Mouse (Mus musculus) Patski (cell line): ENCODE measurements around the gene Galnt16. TPM values are rescaled to one million over a fixed set of nuclear protein-coding genes. Genes with fewer than 3 reads are reported as not detected.

Experiments
- ATAC-seq: fragments of 100-300 bp; one replicate; pipeline ENCODE4 v1.8.0; 2021
- CTCF ChIA-PET: fragments of 350-600 bp; sonication (Branson Sonifier 250); formaldehyde crosslinking; loops from one replicate; lab custom pipeline; 2022; ENCODE audit warnings: inconsistent platforms; lab: Charles Lee
- POLR2A ChIA-PET: fragments of 350-600 bp; sonication (Branson Sonifier 250); formaldehyde crosslinking; loops from one replicate; lab custom pipeline; 2022; ENCODE audit warnings: antibody characterized with exemption, inconsistent platforms; lab: Charles Lee
- DNase-seq: peaks from one replicate; pipeline ENCODE4 v3.0.0-alpha.2; 2011; ENCODE audit warnings: low read depth, low spot score
- H3K27me3 ChIP-seq: fragments of 371-371 bp; one replicate; pipeline ENCODE4 v1.5.1; 2021
- CTCF ChIP-seq: fragments of 100-300 bp; IDR thresholded peaks from one replicate; pipeline ENCODE4 v1.5.1; 2021
- in situ Hi-C: fragments of 300-500 bp; cut with MboI; formaldehyde crosslinking; loops from 3 replicates; pipeline ENCODE4 v1.11.1; 2018; ENCODE audit warnings: low pct_unique_long_range_greater_than_20kb, mixed read lengths
- polyA plus RNA-seq: library from polyadenylated mRNA; unstranded; gene quantifications from one replicate; pipeline ENCODE4 v1.2.3, GENCODE M21; 2021

The Galnt16 gene
- polyA plus RNA-seq, 1 experiment from 2014 or later = 0.27 TPM

DNA sequence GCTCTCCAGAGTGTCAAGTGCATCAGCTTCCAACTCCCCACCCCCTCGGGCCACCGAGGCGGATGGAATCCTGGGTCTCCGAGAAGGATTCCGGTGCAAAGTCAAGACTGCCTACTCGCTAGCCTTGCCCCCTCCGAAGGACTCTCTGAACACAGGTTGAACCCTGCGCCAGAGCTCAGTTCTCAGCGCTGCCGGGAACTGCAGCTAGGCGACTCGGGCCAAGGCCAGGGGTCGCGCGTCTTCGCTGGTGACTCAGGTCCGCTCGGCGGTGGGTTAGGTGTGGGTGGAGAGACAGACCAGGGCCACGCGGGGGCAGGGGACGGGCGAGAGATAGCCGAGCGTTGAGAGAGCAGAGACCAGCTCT lies 298 bp downstream of the Galnt16 start:
- in situ Hi-C loops = no loop called here
- peaks cover 55% of the 10 kb centered on the region for H3K27me3 ChIP-seq
- CTCF ChIA-PET = no interaction called here
- POLR2A ChIA-PET = no interaction called here
- TF ChIP-seq CTCF = no peak
- no peak for DNase-seq
- no peak for ATAC-seq

DNA sequence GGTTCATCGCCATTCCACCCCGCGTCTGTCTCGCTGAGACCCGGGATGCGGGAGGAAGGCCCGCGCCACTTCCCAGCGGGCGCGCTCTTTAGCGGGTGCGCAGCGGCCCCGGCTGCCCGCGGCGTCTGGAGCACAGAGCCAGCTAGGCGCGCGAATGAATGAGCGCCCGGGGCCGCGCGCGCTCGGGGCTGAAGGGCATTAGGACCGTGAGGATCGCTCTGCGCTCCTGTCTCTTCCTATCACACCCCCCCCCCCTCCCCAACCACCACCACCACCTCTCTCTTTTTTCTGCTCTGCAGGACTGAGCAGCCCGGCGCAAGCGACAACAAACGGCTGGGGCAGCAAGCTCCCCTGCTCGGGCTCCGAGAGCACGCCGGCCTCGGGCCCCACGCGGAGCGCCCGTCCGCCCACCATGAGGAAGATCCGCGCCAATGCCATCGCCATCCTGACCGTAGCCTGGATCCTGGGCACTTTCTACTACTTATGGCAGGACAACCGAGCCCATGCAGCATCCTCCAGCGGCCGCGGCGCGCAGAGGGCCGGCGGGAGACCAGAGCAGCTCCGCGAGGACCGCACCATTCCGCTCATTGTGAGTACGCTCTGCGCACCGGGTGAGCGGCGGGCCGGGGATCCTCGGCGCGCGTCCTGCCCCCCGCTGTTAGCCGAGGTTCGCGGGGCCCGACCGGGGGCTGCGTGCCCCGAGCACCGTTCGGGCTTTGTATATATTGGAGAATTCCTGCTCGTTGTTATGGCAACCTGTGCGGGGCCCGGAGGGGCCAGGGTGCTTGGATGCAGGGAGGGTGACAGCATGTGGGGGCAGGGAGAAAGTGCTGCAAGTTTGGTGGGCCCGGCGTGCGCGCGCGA lies 912 bp downstream of the Galnt16 start:
- no peak for DNase-seq
- ChIA-PET POLR2A (no interaction called here), CTCF (no interaction called here)
- in situ Hi-C loops = no loop called here
- no peak for TF ChIP-seq CTCF
- ATAC-seq = no peak
- peaks cover 58% of the 10 kb centered on the region for H3K27me3 ChIP-seq

DNA sequence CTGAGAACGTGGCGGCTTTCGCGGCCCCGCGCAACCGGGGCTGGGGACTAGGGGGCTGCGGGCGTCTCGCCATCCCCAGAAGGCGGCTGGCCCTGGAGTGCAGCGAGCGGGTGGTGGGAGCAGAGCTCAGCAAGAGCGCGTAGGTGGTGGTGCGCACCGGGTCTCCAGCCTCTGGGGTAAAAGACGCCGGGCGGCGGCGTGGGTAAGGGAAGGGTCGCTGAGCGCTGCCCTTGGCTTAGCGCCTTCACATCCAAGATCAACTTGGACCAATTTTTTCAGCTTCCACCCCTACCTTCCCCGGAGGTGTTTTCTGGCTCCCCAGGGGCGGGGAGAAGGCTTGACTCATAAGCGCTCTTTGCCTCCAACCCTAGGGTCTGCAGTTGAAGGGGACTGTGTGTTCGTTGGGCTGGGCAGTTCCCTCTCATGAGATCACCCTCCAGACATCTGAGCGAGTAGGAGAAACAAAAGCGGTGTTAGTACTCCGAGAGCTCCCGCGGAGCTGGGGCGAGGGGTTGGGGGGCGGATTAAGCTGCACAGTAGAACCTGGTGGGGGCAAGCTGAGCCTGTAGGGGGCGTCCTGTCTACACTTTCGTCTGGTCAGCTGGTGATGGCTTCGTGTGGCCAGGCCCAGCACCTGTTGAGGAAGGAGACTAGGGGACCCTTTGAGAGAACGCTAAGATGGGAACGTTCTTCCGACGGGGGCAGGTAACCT lies 1.7 kb downstream of the Galnt16 start:
- ATAC-seq (no peak), DNase-seq (no peak)
- POLR2A ChIA-PET = interaction anchor here (0.7 kb wide), 1 partner anchor 13 kb away, joined by 3 read pairs; no protein-coding TSS in a partner anchor
- CTCF ChIA-PET = no interaction called here
- in situ Hi-C loops = no loop called here
- H3K27me3 ChIP-seq = peaks cover 53% of the 10 kb centered on the region
- no peak for TF ChIP-seq CTCF

DNA sequence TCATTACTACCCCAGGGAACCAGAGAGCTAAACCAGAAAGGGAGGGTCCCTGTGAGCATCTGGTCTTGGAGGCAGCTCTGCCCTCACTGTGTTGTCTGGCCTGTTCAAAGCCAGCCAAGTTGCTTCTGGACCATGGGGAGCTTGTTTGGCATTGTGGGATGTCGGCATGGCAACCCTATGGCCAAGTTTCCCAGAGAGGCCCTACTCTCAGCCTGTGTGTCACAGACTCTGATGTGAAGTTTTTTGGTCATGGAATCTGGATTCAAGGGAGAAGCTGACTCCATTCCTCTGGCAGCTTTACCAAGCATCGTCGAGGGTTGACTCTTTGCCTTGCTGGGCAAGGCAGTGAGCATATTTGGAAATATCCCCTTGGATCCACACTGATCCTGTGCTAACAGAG lies 3.9 kb downstream of the Galnt16 start:
- in situ Hi-C loops = no loop called here
- CTCF ChIA-PET = no interaction called here
- no peak for DNase-seq

DNA sequence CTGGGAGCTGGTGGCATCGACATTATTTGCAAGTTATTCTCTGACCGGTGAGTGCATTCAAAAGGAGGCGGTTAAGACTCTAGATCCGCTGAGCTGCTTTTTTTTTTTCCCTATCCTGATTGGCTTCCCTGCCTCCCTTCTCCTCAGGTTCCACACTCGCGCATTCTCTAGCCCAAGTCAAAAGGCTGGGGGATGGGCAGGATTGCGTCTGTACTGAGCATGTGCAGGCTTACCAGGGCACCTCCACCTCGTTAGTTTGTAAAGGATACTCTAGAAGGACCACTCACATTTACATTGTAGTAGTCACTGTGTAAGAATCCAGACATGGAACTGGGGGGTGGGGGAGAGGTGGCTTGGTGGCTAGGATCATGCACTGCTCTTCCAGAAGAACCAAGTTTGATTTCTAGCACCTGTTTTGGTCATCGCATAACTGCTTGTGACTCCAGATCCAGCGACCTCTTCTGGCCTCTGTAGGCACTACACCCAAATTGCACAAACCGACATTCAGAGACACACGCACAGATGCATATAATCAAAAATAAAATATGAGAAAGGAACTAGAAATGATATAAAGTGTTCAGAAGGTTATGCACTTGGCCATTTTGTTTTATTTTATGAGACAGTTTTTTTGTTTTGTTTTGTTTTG lies 6.3 kb downstream of the Galnt16 start:
- no peak for TF ChIP-seq CTCF
- no peak for ATAC-seq
- in situ Hi-C loops = no loop called here
- ChIA-PET POLR2A (no interaction called here), CTCF (no interaction called here)
- no peak for DNase-seq
- peaks cover 38% of the 10 kb centered on the region for H3K27me3 ChIP-seq

More for the DNA sequence above, 3.9 kb downstream of the Galnt16 start:
- peaks cover 42% of the 10 kb centered on the region for H3K27me3 ChIP-seq
- no peak for ATAC-seq
- POLR2A ChIA-PET = no interaction called here
- TF ChIP-seq CTCF = no peak

DNA sequence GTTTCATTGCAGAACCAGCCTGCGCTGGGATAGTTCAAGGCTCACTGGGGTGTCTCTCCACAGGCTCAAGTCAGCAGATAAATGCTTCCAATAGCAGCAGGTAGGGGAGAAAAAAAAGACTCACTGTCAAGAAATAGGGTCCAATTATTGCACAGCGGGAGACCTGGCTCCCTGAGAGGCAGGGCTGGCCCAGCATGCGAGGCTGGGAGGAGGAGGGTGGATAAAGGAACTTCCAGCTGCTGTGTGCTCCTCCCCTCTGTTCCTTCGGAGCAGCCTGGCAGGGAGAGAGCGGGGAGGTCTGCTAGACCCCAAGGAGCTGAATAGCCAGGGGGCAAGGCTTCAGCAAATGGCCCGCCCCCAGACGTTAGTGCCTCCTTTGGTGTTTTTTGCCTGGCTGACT lies 7.4 kb downstream of the Galnt16 start:
- H3K27me3 ChIP-seq = peaks cover 32% of the 10 kb centered on the region
- in situ Hi-C loops = no loop called here
- TF ChIP-seq CTCF = no peak
- ATAC-seq (no peak), DNase-seq (no peak)
- POLR2A ChIA-PET = interaction anchor here (0.7 kb wide), 1 partner anchor 81 kb away, joined by 3 read pairs; no protein-coding TSS in a partner anchor
- CTCF ChIA-PET = no interaction called here

DNA sequence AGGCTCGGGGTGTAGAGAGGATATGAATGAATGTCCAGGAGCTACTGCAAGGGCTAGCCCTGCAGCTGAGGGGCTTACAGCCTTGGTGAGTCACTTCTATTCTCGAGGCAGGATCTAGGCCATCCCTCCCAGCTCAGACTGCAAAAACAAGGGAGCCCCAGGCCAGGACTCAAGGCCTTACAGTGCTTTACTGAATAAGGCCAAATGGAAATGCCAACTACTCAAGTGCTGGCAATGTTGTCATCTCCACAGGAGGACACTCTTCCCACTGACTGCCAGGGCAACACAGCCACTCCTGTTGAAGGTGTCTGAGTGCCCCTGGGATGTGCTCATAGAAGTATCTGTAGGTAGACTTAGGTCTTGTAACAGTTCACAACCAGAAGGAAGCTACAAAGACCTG lies 8.4 kb downstream of the Galnt16 start:
- peaks cover 25% of the 10 kb centered on the region for H3K27me3 ChIP-seq
- ChIA-PET POLR2A (no interaction called here), CTCF (no interaction called here)
- DNase-seq (no peak), ATAC-seq (no peak)
- TF ChIP-seq CTCF = no peak
- in situ Hi-C loops = no loop called here

DNA sequence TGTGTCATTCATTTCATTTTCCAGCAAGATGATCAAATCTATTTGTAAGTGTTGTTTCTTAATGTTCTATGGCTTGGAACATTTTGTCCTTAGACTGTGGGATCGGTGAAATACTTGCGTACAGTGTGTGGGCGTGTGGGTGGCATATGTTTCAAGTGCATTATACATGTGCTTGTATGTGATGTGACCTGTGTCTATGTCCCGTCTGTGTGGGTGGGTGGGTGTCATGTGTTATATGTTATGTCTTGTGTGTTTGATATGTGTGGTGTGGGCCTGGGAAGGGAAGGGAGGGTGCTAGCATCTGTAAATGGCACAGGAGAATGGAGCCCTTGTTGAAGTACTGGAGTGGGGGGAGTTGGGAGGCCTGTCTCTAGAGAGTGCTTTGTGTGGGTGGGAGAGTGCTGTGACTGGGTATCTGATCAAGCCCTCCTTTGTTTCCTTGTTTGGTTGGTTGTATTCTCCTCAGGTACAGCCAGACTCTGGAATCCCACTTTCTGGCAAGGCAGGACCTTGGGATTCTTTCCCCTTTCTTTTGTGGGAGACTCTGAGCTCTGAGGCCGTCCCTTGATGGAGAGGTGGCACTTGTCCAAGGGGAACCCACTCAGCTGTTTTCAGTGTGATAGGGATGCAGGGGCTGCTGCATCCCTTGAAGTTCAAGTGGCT lies 9.8 kb downstream of the Galnt16 start:
- DNase-seq (no peak), ATAC-seq (no peak)
- TF ChIP-seq CTCF = no peak
- peaks cover 23% of the 10 kb centered on the region for H3K27me3 ChIP-seq
- CTCF ChIA-PET = no interaction called here
- in situ Hi-C loops = no loop called here
- POLR2A ChIA-PET = no interaction called here

DNA sequence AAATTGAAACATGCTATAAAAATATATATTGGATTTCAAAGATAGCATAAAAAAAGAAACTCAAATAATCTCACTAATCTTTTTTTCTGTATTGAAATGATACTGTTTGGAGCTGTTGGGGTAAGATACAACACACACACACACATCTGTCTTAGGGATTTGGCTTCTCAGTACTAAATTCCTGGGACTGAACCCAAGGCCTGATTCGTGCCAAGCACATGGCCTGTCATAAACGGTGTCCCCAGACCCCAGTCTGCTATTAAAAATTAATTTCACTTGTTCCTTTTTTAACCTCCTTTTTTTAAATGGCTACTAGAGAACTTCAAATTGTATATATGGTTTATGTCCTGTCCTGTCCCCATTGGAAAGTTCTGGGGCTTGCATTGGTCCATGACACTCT lies 12.0 kb downstream of the Galnt16 start:
- TF ChIP-seq CTCF = no peak
- in situ Hi-C loops = no loop called here
- H3K27me3 ChIP-seq = peaks cover 18% of the 10 kb centered on the region
- ChIA-PET CTCF (no interaction called here), POLR2A (no interaction called here)
- DNase-seq (no peak), ATAC-seq (no peak)

DNA sequence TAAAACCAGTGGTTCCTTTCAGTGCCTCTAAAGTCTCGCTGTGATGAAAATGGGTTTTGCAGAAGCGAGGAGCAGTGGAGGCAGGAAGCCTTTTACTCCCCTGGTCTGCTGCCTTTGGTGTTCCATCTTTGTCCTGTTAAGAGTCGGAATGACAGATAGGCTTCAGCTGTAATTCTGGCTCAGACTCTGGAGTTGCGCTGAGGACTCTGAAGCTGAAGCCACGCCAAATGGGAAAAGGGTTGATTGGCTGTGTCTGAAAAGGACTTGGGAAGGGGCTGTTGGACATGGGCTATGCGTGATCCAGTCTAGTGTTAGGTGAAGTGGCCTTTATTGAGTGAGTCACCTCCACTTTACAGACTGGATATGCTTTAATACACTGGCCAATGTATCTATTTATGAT lies 12.6 kb downstream of the Galnt16 start:
- no peak for TF ChIP-seq CTCF
- POLR2A ChIA-PET = no interaction called here
- peaks cover 24% of the 10 kb centered on the region for H3K27me3 ChIP-seq
- no peak for ATAC-seq
- no peak for DNase-seq
- in situ Hi-C loops = no loop called here
- CTCF ChIA-PET = no interaction called here

DNA sequence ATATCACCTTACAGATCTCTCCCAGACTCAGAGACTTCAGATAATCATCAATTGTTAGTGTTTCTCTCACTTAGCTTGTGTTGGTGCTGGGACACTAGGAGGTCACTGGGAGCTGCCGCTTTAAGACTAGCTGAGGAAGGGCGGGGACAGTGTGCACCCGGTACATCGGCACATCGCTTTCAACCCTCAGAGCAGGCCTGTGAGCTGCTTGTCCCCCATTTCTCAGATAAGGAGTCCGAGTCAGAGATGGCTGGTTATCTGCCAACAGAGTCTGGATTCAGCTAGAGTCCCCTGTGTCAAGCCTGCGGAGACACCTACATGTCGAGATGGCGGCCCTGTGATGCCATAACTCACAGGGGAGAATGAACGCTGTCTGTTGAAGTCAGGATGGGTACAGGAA lies 13.5 kb downstream of the Galnt16 start:
- DNase-seq (no peak), ATAC-seq (no peak)
- peaks cover 24% of the 10 kb centered on the region for H3K27me3 ChIP-seq
- TF ChIP-seq CTCF = no peak
- ChIA-PET CTCF (no interaction called here), POLR2A (no interaction called here)
- in situ Hi-C loops = no loop called here
